Mouse (Mus musculus) spleen, postnatal 14 days (tissue): ENCODE data around the gene Gclm.
A peak's percentile ranks its signal among the peaks of the same experiment; 100 is the strongest.
"Not testable (repeated sequence)": the region's sequence is repeated elsewhere in the genome, so short reads cannot be mapped to it uniquely, and the experiment has no call there.

ENCODE experiments used
- DNase-seq, 2 experiments: peaks; one replicate each; pipeline ENCODE4 v3.0.0; 2021 to 2022; ENCODE audit warnings: low spot score in 2 of 2

Gclm gene

DNA sequence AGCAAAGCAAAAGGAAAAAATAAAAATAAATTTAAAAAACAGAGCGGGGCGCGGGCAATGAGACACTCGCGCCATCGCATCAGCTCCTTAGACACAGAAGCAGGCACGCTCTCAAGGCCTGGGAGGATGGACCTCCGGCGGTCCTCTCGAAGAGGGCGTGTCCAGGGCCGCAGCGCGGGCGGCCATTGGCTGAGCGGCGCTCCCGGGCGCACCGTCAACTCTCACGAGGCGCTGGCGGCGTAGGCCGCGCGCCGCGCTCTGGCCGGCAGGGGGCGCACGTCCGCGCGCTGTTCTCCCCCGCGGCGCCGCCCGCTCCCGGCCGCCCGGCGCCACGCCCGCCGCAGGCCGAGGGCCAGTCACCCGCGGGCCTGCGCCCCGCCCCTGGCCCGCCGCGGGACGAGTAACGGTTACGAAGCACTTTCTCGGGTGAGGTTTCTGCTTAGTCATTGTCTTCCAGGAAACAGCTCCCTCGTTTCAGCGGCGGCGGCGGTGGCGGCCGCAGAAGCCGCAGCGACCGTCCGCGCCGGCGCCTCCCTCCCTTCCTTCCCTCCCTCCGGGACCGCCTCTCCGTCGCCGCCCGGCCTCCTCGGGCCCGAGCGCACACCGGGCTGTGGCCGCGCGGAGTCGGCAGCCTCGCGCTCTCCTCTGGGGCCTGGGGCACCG, at the start of gene Gclm:
Gene Gclm, plus strand, starts transcription at position 343 of the 663 bp plus-strand sequence.
- peak; percentile 84 to 91 for DNase-seq

DNA sequence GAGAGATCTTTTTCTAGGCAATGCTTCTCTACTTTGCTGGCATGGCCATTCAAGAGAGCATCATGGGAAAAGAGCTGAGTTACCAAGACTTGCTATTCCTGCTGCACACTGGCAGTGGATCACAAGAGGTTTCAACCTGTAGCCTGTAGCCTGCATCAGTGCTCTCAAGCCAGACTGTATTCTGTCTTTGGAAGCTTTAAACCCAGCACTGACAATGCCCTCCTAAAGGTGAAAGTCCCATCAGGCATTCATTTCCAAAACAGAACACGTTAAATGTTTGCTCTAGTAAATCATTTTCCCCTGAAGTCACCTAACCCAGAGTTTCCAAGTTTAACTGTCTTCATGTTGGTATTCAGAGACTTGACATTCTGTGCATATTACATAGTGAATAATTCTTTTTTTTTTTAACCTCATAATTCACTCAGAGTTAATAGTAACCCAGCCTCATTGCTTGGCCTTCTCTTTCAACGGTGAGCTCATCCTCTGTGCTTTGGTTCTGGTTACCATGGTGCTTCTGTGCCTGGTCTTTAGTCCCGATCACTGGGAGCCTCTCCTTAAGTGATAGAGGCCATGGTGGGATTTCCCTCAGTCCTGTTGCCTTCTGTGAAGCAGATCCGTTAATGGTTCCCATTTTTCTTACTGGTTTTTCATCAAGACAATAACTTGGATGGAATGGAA, 48.6 kb upstream of the Gclm start:
- DNase-seq, result no peak

DNA sequence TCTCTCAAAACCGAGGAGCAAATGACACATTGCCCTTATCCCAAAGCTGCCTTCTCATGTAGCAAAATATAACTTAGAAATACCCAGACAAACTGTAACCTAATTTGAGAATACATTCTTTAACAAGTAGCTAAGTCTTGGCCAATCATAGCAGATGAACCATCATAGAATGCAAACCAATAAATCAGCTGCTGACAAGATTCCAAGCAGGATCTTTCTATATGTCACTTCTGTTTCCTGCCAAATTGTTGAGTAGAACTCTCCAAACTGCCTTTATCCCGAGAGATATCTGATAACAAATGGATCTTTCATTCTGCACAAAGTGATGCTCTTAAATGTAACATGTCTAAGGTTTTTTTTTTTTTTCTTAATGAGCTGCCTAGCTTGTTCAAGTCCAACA, 46.8 kb upstream of the Gclm start:
- no peak for DNase-seq

DNA sequence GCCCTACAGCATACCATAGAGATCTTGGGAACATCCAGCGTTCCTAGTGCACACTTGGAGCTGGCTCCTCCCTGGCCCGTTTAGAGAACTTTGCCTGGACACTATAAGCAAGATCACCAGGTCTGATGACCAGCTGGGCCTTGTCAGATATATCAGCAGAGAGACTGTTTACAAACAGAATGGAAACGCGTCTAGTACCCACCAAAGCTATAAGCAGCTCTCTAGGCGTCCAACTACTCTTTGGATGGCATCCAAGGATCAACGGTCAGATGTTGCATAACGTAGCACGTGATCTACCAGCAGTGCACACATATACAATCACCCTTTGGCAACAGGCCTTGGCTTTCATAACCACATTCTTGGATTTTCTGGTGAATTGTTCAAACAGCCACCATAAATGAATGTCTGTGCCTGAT, 46.4 kb upstream of the Gclm start:
- DNase-seq, result no peak

DNA sequence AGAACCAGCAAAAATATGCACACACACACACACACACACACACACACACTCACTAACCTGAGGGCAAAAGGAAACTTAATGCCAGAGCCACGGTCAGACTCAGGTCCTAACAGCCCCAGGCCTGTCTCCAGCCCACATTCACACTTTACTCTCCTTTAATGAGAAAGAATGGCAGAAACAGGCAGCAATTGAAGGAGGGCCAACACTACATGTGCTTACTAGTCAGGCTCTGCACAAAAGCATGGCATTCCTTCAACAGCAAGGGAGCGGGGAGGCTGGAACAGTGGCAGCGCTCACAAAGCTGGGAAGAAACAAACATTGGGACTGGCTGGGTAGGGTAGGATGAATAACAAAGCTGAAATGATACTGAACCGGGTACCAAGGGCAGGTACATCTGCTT, 45.8 kb upstream of the Gclm start:
- no peak for DNase-seq

DNA sequence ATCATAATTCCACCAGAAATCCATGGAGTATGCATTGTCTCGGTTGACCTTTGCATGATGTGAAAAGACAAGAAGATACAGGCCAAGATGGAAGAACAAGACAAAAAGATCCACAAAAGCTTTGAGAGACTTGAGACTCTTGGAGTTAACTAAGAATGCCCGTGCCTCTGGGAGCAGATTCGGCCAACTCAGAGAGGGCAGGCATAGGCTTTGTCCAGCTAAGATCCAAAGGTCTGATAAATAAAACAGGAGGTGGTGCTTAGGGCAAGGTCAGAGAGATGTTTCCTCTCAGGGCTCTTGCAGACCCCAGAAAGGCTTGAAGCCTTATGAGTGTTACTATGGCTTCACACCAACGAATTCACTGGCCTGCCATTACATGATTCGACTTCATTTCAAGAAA, 45.3 kb upstream of the Gclm start:
- no peak for DNase-seq

DNA sequence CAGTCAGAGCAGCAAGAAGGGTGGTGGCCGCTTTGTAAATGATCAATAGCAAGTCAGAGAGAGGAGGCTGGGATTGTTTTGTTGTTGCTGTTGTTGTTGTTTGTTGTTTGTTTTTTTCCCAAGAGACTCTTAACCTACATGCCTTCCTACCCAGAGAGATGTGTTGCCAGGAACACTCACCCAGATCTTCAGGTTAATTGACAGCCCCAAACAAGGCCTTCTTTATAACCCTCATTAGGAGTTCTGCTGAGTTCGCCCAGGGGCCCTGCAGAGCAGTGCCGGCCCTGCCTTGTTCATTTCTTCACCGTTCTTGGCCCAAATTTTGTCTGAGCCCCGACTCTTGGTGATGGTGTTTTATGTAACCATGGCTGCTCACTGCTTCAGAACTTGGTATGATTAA, 44.9 kb upstream of the Gclm start:
- DNase-seq, result no peak

DNA sequence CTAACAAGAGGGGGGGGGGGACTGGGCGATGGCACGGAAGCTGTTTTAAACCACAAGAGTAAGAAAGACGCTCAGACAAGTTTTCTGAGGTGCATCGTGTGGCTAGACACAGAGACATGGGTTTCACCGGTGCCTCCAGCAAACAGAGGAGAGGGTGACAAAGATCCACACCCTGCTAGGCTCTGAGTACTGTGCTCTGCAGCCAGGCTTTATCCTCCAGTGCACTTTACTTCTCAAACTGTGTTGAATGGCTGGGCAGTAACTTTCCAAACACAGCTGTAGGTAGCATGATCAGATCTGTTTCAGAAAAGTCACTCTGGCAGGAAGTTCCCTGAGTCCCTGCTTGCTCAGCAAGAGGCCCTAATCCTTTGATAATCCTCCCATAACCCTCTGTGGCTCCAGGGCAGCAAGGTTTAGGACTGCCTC, 43.0 kb upstream of the Gclm start:
- DNase-seq, result no peak

DNA sequence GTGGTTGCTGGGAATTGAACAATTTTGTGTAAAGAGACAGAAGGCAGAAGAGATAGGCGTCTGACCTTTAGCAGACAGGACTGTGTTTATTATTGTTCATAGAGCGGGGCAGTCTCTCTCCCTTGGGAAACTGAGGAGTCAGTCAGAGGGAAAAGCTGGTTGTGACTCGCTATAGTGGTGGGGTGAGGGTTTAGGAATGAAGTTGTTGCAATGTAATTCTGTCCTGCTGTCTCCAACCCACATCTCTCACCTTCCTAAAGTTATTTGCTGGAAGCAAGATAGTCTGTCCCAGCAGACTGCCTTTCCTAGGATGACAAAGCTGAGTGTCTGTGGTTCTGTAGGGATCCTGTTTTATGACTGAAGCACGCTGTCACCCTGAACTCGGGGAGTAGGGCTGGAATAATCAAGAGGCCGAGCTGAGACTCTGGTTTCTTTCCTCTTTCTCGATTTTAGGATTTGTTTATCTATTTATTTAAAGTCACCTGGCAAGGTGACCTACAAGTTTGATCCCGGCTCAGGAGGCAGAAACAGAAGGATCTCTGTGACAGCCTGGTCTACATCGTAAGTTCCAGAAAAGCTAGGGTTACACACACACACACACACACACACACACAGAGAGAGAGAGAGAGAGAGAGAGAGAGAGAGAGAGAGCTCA, 41.6 kb upstream of the Gclm start:
- DNase-seq, result no peak

DNA sequence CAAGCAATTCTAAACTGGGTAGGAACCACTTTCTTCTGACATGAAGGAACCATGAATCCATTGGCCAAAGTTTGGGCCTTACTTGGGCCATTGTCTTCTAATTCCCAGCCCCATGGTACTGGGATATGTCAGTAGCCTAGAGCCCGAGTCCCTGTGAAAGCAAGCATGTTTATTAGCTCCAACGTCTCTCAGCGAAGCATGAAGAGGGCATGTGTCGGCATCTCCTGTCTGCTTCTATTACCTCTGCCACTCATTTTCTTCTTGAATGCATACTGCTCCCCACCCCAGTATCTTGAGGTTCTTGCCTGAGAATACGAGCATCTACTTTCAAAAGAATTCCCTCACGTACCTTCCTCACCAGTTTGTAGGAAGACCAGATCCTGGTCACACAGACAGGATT, 39.6 kb upstream of the Gclm start:
- DNase-seq, result no peak

DNA sequence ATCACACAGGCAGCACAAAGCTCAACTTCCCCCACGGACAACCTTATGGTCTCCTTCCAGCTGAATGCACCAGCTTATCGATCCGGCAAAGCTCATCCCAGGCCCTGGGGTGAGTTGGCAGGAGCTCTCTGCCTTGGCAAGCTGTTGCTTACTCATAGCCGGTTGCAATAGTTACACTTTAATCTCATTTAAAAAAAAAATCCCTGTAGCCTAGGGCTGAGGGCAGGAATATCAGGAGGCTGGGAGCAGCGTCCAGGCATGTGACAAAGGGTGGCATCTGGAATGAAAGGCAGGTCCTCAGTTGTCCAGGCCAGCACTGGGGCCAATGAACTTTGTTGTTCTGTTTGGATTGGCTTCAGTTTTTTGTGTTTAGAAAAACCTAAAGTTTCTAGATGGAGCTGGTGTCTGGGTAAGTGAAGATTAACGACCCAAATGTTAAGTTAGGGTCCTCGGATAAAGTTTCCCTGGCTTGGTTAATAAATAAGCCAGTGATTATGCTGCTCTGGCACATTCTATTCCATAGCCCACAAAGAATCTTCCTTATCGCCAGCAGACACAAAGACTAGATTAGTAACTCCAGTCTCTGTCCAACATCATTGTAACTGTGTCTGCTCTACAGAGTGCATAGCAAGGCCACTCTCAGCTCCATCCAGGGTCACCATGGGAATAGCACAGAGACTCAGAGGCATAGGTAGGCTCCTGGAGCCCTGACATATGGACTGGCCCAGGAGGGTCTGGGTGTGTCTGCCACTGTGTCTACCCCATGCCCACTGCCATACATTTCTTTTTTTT, 38.9 kb upstream of the Gclm start:
- DNase-seq, result no peak

DNA sequence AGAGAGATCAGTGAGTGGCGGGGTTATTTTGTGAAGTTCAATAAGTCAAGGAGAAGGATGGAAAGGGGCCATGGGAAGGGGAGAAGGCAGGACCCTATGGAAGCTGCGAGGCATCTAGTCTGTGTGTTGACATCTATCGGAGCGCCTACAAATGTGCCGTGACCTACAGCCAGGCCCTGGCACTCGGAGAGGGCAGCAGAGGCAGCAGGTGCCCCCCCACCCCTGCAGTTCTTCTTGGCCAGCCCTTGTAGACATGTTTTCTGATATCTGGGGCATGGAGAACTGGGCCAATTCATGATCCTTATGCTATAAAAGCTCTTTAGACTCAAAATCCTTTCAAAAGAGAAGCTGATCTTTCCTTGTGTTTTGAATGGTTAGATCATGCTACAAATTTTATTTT, 37.6 kb upstream of the Gclm start:
- DNase-seq, result no peak

DNA sequence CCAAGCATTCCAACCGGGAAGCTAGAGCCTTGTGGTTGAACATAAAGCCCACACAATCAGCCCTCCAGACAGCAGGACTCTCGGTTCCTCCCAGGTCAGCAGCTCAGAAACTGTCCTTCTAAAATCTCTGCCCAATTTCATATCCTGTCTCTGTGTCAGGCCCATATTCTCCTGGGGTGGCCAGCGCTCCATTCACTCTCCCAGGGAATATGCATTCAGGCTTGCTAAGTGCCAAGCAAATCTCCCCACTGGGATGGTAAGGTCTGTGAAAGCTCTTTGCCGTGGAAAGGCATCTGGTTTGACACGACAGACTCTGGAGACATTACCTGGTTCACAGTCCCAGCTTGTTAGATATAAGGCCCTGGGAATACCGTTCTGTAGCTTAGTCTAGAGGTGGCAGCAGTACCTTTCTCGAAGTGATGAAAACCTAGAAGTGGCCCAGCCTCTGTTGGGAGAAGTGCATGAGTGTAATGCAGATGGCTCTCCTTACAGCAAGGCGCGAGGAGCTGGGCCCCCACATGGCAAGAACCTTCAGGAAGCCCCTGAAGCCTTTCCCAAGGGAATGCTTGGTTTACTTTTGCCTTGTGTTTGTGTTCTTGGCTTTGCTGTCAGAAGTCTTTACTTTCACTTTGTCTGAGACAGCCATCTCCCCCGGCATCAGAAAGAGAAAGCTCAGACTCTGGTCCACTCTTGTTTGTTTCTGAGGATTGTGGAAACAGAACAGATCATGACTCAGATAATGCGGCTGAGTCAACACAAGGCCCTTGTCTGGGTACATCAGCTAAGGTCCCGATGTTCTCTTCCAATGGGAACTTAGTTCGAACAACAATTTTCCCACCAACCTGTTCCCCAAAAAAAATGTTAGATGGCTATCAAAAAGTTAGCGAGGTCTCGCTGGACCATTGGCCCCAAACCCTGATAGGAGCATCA, 36.8 kb upstream of the Gclm start:
- no peak for DNase-seq

DNA sequence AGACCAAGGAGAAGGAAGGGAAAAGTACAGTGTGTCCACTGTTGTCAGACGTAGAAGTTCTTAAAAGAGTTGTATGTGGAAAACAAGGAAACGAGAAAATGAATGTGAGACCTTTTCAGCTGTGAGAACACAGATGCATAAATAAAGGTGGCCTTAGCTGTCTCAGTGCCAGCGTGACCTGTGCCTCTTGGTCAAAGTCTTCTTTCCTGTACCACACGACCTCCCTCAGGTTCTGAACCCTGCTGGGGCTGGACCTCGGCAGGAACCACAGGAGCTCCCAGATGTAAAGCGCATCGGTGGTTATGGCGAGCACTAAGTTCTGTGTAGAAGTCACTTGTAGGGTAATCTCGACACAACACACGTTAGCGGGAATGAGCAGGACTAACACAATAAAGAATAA, 35.8 kb upstream of the Gclm start:
- DNase-seq, result no peak

DNA sequence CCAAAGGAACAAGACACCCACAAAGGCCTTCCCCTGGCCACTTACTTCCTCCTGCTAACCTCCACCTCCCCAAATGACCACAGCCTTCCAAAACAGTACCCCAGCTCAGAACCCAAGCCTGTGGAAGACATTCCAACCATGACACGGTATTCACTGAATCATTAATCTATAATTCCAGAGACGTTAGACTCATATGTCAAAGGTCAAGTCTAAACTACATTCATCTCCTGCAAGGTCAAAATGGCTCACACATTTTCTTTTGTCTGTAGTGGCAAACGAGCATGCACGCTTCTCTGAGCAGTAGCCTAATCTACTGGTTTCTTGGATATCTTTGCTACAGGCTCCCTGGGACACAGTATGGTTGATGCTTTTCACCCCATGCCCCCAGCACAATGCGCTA, 34.9 kb upstream of the Gclm start:
- no peak for DNase-seq

DNA sequence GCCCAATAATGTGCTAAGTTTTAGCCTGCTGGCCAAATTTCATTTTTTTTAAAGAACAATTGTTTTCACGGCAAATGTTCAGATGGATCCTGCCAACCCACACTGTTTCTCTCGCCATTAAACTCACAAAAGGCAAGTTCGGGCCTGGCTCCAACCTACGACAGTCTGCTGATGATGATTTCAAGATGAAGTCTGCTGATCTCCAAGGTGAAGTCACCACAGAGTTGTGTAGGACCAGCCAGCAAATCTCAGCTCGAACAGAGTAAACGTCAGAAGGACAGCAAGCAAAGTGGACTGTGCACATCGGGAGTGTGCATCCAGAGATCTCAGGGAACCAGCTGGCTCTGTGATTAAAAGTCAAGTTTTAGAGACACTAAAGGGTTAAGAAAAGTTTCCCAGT, 34.5 kb upstream of the Gclm start:
- no peak for DNase-seq

DNA sequence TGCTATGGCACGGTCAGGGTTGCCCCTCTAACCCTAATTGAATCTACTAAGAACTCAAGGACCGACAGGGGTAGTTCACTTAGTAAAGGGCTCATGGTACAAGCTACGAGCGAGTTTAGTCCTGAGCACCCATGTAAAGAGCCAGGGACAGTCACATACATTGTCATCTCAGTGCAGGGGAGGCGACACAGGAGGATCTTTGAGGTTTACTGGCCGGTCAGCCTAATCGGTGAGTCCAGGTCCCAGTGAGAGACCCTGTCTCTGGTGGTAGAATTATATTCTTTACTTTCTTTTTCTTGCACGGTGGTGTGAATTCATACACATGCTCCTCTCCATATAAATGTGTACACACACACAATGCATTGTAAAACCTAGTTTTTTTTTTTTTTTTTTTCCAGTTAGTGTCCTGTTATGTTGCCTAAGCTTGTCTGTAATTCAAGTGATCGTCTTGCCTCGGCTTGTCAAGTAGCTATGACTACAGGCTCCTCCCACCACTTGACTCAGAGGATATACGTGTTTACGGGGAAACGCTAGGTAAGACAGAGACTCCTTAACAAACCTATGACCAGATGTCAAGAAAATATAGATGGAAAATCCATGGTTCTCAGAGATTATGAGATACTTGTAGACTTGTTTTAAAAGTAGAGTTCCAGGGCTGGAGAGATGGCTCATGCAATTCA, 33.8 kb upstream of the Gclm start:
- DNase-seq, result no peak

DNA sequence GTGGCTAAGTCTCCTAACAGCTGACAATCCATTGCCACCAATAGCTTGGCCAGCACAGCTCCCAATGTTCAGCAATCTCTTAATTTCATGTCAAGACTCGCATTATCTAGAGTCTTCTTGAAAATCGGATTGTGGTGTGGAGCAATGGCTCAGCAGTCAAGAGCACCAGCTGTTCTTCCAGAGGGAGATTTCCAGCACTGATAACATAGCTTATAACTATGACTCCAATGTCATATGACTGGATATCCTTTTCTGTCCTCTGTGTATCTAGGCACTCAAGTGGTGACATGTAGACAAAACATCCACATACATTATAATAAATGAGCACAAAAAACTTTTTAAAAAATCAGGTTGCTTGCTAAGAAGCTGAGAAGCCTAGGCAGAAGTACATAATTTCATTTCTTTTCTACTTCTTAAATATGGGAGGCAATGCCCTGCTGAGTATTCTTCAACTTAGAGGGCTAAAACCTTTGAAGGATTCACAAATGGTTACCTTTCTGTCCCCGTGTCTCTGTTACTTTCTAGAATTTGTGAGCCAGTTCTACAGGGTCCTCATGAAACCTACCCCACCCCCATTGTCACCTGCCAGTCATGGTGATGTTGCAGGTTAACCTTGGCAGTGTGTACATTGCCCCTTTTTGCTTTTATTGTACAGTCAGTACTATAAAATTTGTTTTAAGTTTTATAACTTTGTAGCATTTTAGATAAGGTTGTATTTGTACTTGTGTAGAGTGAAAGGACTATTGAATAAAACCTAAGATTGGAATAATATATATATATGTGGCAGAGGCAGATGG, 23.9 kb upstream of the Gclm start:
- no peak for DNase-seq

DNA sequence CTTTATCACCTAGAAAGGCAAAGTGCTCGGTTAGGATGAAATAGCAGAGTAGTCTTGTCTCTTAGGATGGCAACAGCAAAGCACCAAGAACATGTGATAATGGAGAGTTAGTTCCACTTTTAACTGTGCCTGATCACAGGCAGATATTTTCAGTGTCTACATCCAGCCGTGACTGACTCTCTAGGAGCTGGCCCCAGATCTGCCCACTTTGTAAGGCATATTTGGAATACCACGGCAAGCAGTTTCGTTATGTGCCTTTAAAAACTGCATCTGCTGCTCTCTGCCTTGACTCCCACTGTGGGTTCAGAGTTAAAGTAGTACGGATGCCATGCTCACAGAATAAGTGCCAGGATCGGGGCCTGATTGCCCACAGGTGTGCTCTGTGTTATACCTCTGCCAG, 18.4 kb upstream of the Gclm start:
- DNase-seq, result not testable (repeated sequence)

DNA sequence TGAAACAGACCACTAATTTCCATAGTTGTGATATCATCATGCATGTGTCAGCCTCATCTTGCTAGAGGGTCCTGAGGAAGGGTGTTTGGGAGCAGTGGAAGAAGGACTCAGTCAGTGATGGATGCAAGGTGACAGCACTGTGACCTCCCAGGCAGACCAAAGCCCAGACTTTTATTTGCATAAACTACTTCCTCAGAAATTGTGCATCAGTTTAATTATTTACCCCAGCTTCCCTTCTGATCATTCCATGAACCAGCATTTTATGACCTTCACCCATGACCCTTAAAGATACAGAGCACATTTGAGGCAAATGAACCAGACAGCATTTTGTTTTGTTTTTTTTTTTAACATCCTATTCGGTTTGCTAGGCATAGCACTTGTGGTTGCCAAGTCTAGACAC, 9.6 kb upstream of the Gclm start:
- no peak for DNase-seq
